Mouse (Mus musculus): Measurements from ENCODE around the gene Atp2a2.

GRCm38 (mm10) chr5:122503760-122504119, 1.7 kb upstream of the Atp2a2 start:
- TF ChIP-seq CTCF (conservative IDR thresholded peaks at IDR 0.05; ENCODE audit: low read length) (no peak), POU5F1 (IDR thresholded peaks at IDR 0.05; ENCODE audit: borderline replicate concordance, low read length) (no peak), NANOG (IDR thresholded peaks at IDR 0.05; ENCODE audit: borderline replicate concordance, low read length) (no peak)

Measured in E14TG2a.4 (cell line).